Mouse (Mus musculus) myocyte (in vitro differentiated cells): ENCODE results near the gene Vav3. TPM values are rescaled to one million over a fixed set of nuclear protein-coding genes. Genes with fewer than 3 reads are reported as not detected.

Experiments
- H3K27me3 ChIP-seq: one replicate; pipeline ENCODE4 v1.6.1; 2011; ENCODE audit not compliant: control insufficient read depth, insufficient read depth, insufficient read length
- H3K36me3 ChIP-seq: one replicate; pipeline ENCODE4 v1.6.1; 2011; ENCODE audit not compliant: control insufficient read depth, insufficient read depth
- H3K4me2 ChIP-seq: one replicate; pipeline ENCODE4 v1.6.1; 2011; ENCODE audit warnings: low read depth, control low read depth
- H3K4me3 ChIP-seq: one replicate; pipeline ENCODE4 v1.5.1; 2011; ENCODE audit warnings: mild to moderate bottlenecking, control low read depth, moderate library complexity
- H3K79me2 ChIP-seq: one replicate; pipeline ENCODE4 v1.6.1; 2011; ENCODE audit not compliant: control insufficient read depth, insufficient read depth
- H3ac ChIP-seq: one replicate; pipeline ENCODE4 v1.6.1; 2011; ENCODE audit not compliant: control insufficient read depth, insufficient read length
- CEBPB ChIP-seq: IDR thresholded peaks from 2 replicates; pipeline ENCODE4 v1.6.1; 2011; ENCODE audit warnings: mild to moderate bottlenecking, moderate library complexity; ENCODE audit not compliant: poor library complexity, insufficient read depth, severe bottlenecking
- E2F4 ChIP-seq: IDR thresholded peaks from one replicate; pipeline ENCODE4 v1.6.1; 2011; ENCODE audit warnings: mild to moderate bottlenecking, control low read depth, moderate library complexity; ENCODE audit not compliant: insufficient read depth
- MAX ChIP-seq: IDR thresholded peaks from one replicate; pipeline ENCODE4 v1.6.1; 2011; ENCODE audit warnings: low read depth, mild to moderate bottlenecking, control low read depth
- MYOD1 ChIP-seq, 3 experiments: IDR thresholded peaks; one replicate each; pipeline ENCODE4 v1.6.1; 2011; ENCODE audit warnings: control low read depth in 2 of 3, low read depth in 2 of 3, mild to moderate bottlenecking in 2 of 3, moderate library complexity in 1 of 3; ENCODE audit not compliant: insufficient read length in 2 of 3, control insufficient read depth in 1 of 3
- MYOG ChIP-seq, 3 experiments: IDR thresholded peaks; one replicate each; pipeline ENCODE4 v1.6.1; 2011; ENCODE audit warnings: control low read depth in 2 of 3, low read depth in 2 of 3, mild to moderate bottlenecking in 2 of 3; ENCODE audit not compliant: insufficient read length in 2 of 3, control insufficient read depth in 1 of 3, insufficient read depth in 1 of 3
- POLR2A ChIP-seq: IDR thresholded peaks from one replicate; pipeline ENCODE4 v1.6.1; 2011; ENCODE audit warnings: low read depth, mild to moderate bottlenecking, control low read depth, moderate library complexity; ENCODE audit not compliant: insufficient read length
- POLR2AphosphoS2 ChIP-seq: IDR thresholded peaks from one replicate; pipeline ENCODE4 v1.6.1; 2011; ENCODE audit warnings: low read depth, control low read depth; ENCODE audit not compliant: insufficient read length
- REST ChIP-seq: IDR thresholded peaks from one replicate; pipeline ENCODE4 v1.6.1; 2011; ENCODE audit warnings: mild to moderate bottlenecking, control low read depth, moderate library complexity; ENCODE audit not compliant: insufficient read depth, insufficient read length
- SRF ChIP-seq: IDR thresholded peaks from one replicate; pipeline ENCODE4 v1.6.1; 2011; ENCODE audit warnings: low read depth; ENCODE audit not compliant: control insufficient read depth, insufficient read length
- TCF12 ChIP-seq: IDR thresholded peaks from one replicate; pipeline ENCODE4 v1.6.1; 2011; ENCODE audit warnings: mild to moderate bottlenecking, control low read depth; ENCODE audit not compliant: poor library complexity, insufficient read depth, severe bottlenecking
- TCF3 ChIP-seq: IDR thresholded peaks from one replicate; pipeline ENCODE4 v1.6.1; 2011; ENCODE audit warnings: low read depth, control low read depth; ENCODE audit not compliant: insufficient read length
- USF1 ChIP-seq: IDR thresholded peaks from one replicate; pipeline ENCODE4 v1.6.1; 2011; ENCODE audit warnings: low read depth, mild to moderate bottlenecking, control low read depth, moderate library complexity
- polyA plus RNA-seq: library from polyadenylated mRNA; unstranded; fragments of >200 nt; fragmentation: generic; extraction: Trizol; gene quantifications from one replicate; pipeline ENCODE4 v1.2.1, GENCODE M21; 2012; ENCODE audit warnings: missing spikeins

The Vav3 gene
- polyA plus RNA-seq, 1 experiment: 0.95 TPM

GRCm38 (mm10) chr3:109690566-109690965 lies 350.1 kb downstream of the Vav3 start:
- TF ChIP-seq SRF (no peak), USF1 (no peak), TCF12 (no peak), CEBPB (no peak), MYOG (IDR thresholded peaks at IDR 0.05; ENCODE audit: control insufficient read depth in 1 of 3, insufficient read depth in 1 of 3, insufficient read length in 2 of 3, low read depth in 2 of 3) (no peak), POLR2A (no peak), MAX (no peak), POLR2AphosphoS2 (no peak), TCF3 (no peak), REST (no peak), MYOD1 (IDR thresholded peaks at IDR 0.05; ENCODE audit: control insufficient read depth in 1 of 3, insufficient read length in 2 of 3, low read depth in 2 of 3) (no peak), E2F4 (no peak)
- H3K79me2 ChIP-seq: no peaks in the 10 kb centered on the region
- no peaks in the 10 kb centered on the region for H3K27me3 ChIP-seq
- H3K4me2 ChIP-seq: no peak overlapping the region
- no peaks in the 10 kb centered on the region for H3K36me3 ChIP-seq
- no peak overlapping the region for H3ac ChIP-seq
- no peak overlapping the region for H3K4me3 ChIP-seq

- Histone ChIP-seq H3K4me3 (no peak overlapping the region), H3K36me3 (no peaks in the 10 kb centered on the region), H3K4me2 (no peak overlapping the region), H3ac (no peak overlapping the region), H3K79me2 (no peaks in the 10 kb centered on the region), H3K27me3 (no peaks in the 10 kb centered on the region)
- TF ChIP-seq POLR2A (no peak), MYOD1 (IDR thresholded peaks at IDR 0.05; ENCODE audit: control insufficient read depth in 1 of 3, insufficient read length in 2 of 3, low read depth in 2 of 3) (no peak), REST (no peak), USF1 (no peak), E2F4 (no peak)
Measured at GRCm38 (mm10) chr3:109692613-109693012, 352.2 kb downstream of the Vav3 start.

- Histone ChIP-seq H3ac (no peak overlapping the region), H3K4me2 (no peak overlapping the region), H3K79me2 (no peaks in the 10 kb centered on the region), H3K27me3 (no peaks in the 10 kb centered on the region), H3K36me3 (no peaks in the 10 kb centered on the region), H3K4me3 (no peak overlapping the region)
- TF ChIP-seq USF1 (no peak), POLR2AphosphoS2 (no peak), TCF12 (no peak), MAX (no peak), POLR2A (no peak), MYOD1 (IDR thresholded peaks at IDR 0.05; ENCODE audit: control insufficient read depth in 1 of 3, insufficient read length in 2 of 3, low read depth in 2 of 3) (no peak), SRF (no peak), E2F4 (no peak), REST (no peak), TCF3 (no peak), MYOG (IDR thresholded peaks at IDR 0.05; ENCODE audit: control insufficient read depth in 1 of 3, insufficient read depth in 1 of 3, insufficient read length in 2 of 3, low read depth in 2 of 3) (no peak), CEBPB (no peak)
Measured at GRCm38 (mm10) chr3:109701301-109701700, 360.8 kb downstream of the Vav3 start.

GRCm38 (mm10) chr3:109707786-109708460 lies 367.5 kb downstream of the Vav3 start:
- H3K4me3 ChIP-seq: no peak overlapping the region
- H3K27me3 ChIP-seq: no peaks in the 10 kb centered on the region
- no peaks in the 10 kb centered on the region for H3K79me2 ChIP-seq
- no peak overlapping the region for H3K4me2 ChIP-seq
- H3ac ChIP-seq: no peak overlapping the region
- no peak for TF ChIP-seq MYOD1 (IDR thresholded peaks at IDR 0.05; ENCODE audit: control insufficient read depth in 1 of 3, insufficient read length in 2 of 3, low read depth in 2 of 3)
- no peak for TF ChIP-seq REST
- H3K36me3 ChIP-seq: no peaks in the 10 kb centered on the region

GRCm38 (mm10) chr3:109711751-109712150 lies 371.3 kb downstream of the Vav3 start:
- Histone ChIP-seq H3K27me3 (no peaks in the 10 kb centered on the region), H3K36me3 (no peaks in the 10 kb centered on the region), H3K79me2 (no peaks in the 10 kb centered on the region), H3ac (no peak overlapping the region), H3K4me2 (no peak overlapping the region), H3K4me3 (no peak overlapping the region)
- TF ChIP-seq POLR2A (no peak), TCF12 (no peak), POLR2AphosphoS2 (no peak), CEBPB (no peak), E2F4 (no peak), USF1 (no peak), SRF (no peak), MYOD1 (IDR thresholded peaks at IDR 0.05; ENCODE audit: control insufficient read depth in 1 of 3, insufficient read length in 2 of 3, low read depth in 2 of 3) (no peak), TCF3 (no peak), MYOG (IDR thresholded peaks at IDR 0.05; ENCODE audit: control insufficient read depth in 1 of 3, insufficient read depth in 1 of 3, insufficient read length in 2 of 3, low read depth in 2 of 3) (no peak), MAX (no peak), REST (no peak)
